Mouse (Mus musculus) kidney, postnatal 0 days (tissue): ENCODE results near the gene Pakap. TPM values are rescaled to one million over a fixed set of nuclear protein-coding genes. Genes with fewer than 3 reads are reported as not detected.

Experiments
- ATAC-seq: fragments of 200-750 bp; cut with Nextera tagmentation; replicated peaks from 2 replicates; pipeline ENCODE4 v1.8.0; 2017; ENCODE audit warnings: low read depth, moderate number of reproducible peaks, moderate TSS enrichment, moderate library complexity; ENCODE audit not compliant: low FRiP score
- DNase-seq: peaks from one replicate; pipeline ENCODE4 v3.0.0-alpha.2; 2016; ENCODE audit warnings: low spot score
- H3K27ac ChIP-seq: fragments of 300-500 bp; sonication (generic); 2 replicates; pipeline ENCODE4 v1.5.1; 2014; ENCODE audit warnings: mild to moderate bottlenecking
- H3K27me3 ChIP-seq: fragments of 300-500 bp; sonication (generic); 2 replicates; pipeline ENCODE4 v1.6.1; 2014; ENCODE audit warnings: low read length, mixed read lengths; ENCODE audit not compliant: insufficient read depth
- H3K36me3 ChIP-seq: fragments of 300-500 bp; sonication (generic); 2 replicates; pipeline ENCODE4 v1.6.1; 2014; ENCODE audit warnings: low read length, mixed read lengths; ENCODE audit not compliant: insufficient read depth
- H3K4me1 ChIP-seq: fragments of 300-500 bp; sonication (generic); replicated peaks from 2 replicates; pipeline ENCODE4 v1.6.1; 2014; ENCODE audit warnings: antibody characterized with exemption, low read length, mixed read lengths; ENCODE audit not compliant: insufficient read depth
- H3K4me2 ChIP-seq: fragments of 300-500 bp; sonication (generic); 2 replicates; pipeline ENCODE4 v1.6.1; 2014; ENCODE audit warnings: mild to moderate bottlenecking, low read length, moderate library complexity, mixed read lengths
- H3K4me3 ChIP-seq: fragments of 300-500 bp; sonication (generic); replicated peaks from 2 replicates; pipeline ENCODE4 v1.5.1; 2014; ENCODE audit warnings: low read depth, low read length
- H3K9ac ChIP-seq: fragments of 300-500 bp; sonication (generic); 2 replicates; pipeline ENCODE4 v1.6.1; 2014; ENCODE audit warnings: low read depth, low read length
- H3K9me3 ChIP-seq: fragments of 300-500 bp; sonication (generic); replicated peaks from 2 replicates; pipeline ENCODE4 v1.6.1; 2016; ENCODE audit warnings: low read length, inconsistent platforms, mixed read lengths
- CTCF ChIP-seq: IDR thresholded peaks from 2 replicates; pipeline ENCODE4 v1.5.1; 2016; ENCODE audit warnings: antibody characterized with exemption, low read depth, mild to moderate bottlenecking, moderate library complexity
- WGBS: fragments of 180-500 bp; shearing (Covaris S2); extraction: QIAGEN DNeasy Blood & Tissue Kit; methylation state at CpG from one replicate; pipeline ENCODE4 v1.1.7; 2014; 5-methylcytosine and 5-hydroxymethylcytosine counted together
- polyA plus RNA-seq: library from polyadenylated mRNA; unstranded; fragments of >200 nt; fragmentation: Nextera tagmentation; extraction: Ambion mirVana; gene quantifications from 2 replicates; pipeline ENCODE4 v1.2.1, GENCODE M21; 2015

Gene Pakap
- polyA plus RNA-seq, 1 experiment from 2014 or later: 11.5 TPM

DNA sequence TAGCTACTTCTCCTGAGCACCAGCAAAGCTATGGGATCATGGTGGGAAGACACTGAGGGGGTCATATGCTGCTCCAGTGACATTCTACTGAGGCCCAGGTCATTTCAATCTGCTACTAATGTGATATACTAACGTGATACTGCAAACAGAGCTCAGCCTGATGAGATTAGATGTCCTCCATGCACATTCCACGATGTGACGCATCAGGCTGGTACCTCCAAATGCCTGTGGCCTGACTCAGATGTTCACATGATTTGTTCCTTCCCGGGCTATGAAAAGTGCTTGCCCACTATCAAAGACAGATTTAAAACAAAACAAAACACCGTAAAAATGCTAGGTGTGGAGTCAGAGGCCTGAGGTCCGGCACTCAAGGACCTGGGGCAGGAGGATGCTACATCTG is 236.9 kb downstream of the Pakap start:
- TF ChIP-seq CTCF: no peak
- Histone ChIP-seq H3K4me1 (no peaks in the 10 kb centered on the region), H3K4me2 (no peak overlapping the region), H3K36me3 (no peaks in the 10 kb centered on the region), H3K27me3 (no peaks in the 10 kb centered on the region), H3K9ac (no peak overlapping the region), H3K4me3 (no peak overlapping the region), H3K9me3 (no peaks in the 10 kb centered on the region), H3K27ac (peak overlapping the region; percentile 22; the same call in 1 of the 2 replicates)
- 34% methylated on average over 6 of the region's 6 CpGs for WGBS
- ATAC-seq (no peak), DNase-seq (no peak)

DNA sequence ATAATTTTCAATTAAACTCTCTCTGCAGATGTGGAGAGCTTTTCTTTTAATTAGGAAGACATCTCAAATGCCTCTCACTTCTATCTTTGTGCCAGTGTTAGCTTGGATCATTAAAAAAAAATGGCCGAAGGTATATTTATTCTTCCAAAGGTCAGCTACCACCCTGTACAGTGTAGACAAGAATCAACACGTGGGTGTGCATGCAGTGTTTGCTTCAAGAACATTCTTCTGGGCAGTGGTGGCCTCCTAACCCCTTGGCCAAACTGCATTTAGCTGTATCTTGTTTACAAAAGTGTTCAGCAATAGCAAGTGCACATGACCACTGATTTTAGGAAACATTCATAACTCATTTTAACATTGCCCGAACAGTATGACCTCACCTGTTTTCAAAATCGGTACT is 241.5 kb downstream of the Pakap start:
- Histone ChIP-seq H3K4me2 (no peak overlapping the region), H3K36me3 (no peaks in the 10 kb centered on the region), H3K4me3 (no peak overlapping the region), H3K9me3 (no peaks in the 10 kb centered on the region), H3K9ac (no peak overlapping the region), H3K27ac (no peak overlapping the region), H3K4me1 (no peaks in the 10 kb centered on the region), H3K27me3 (no peaks in the 10 kb centered on the region)
- ATAC-seq: 0 out of 2 replicates have a peak, but pooled peaks have one; percentile 52
- 56% methylated on average over 4 of the region's 4 CpGs for WGBS
- DNase-seq: no peak
- TF ChIP-seq CTCF: no peak

DNA sequence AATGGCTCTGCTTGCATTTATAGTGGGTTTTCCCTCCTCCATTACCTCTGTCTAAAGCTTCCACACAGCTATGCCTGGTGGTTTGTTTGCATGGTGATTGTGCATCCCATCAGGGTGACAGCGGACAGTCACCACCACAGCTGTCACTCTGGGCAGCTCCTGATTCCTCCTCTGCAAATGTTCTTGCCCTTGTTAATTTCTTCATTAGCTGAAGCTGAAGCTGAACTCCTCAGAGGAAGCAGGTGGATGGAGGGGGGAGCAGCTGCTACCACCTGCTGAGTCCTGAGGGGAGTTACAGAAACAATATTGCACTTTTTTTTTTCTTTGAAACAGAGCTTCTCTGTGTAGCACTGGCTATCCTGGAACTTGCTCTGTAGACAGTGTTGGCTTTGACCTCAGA is 244.1 kb downstream of the Pakap start:
- 95% methylated on average over 1 of the region's 1 CpGs for WGBS
- H3K27me3 ChIP-seq: no peaks in the 10 kb centered on the region
- ATAC-seq: no peak
- DNase-seq: no peak
- no peak overlapping the region for H3K4me3 ChIP-seq
- H3K27ac ChIP-seq: 0 out of 2 replicates have a peak overlapping the region, but pooled peaks have one; percentile 64
- H3K9ac ChIP-seq: no peak overlapping the region
- no peak for TF ChIP-seq CTCF
- no peaks in the 10 kb centered on the region; the same call in 1 of the 2 replicates for H3K4me1 ChIP-seq
- no peak overlapping the region for H3K4me2 ChIP-seq
- no peaks in the 10 kb centered on the region for H3K36me3 ChIP-seq
- H3K9me3 ChIP-seq: no peaks in the 10 kb centered on the region

DNA sequence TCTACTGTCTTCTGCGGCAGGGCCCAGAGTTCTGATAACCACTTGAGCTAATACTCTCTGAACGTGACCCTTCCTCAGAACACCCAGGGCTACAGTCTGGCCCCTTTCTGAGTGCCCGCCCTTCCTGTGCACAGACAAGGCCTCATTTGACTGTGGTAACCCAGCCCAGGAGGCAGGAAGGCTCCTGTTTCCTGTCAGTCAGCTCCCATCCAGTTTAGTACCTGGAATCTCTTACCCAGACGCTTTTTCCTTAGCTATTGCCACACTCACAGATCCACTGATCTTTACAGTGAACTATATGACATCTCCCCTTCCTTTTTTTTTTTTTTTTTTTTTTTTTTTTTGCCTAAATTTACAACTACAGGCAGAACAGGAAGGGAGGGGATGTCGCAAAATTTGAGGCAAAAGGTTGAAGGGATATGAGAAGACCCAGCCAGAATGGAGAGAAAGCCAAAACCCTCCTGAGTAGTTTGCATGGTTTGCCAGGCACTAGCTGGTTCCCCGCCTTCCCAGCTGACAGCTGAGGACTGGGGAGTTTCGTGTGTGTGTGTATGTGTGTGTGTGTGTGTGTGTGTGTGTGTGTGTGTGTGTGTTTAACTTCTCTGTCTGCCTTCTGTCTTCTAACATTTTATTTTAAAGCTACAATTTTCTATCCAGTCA is 245.1 kb downstream of the Pakap start:
- no peak overlapping the region for H3K4me2 ChIP-seq
- ATAC-seq (no peak), DNase-seq (peak; percentile 50)
- WGBS: 27% methylated on average over 7 of the region's 7 CpGs
- H3K27me3 ChIP-seq: no peaks in the 10 kb centered on the region
- H3K36me3 ChIP-seq: no peaks in the 10 kb centered on the region
- no peak overlapping the region for H3K9ac ChIP-seq
- H3K4me1 ChIP-seq: no peaks in the 10 kb centered on the region; the same call in 1 of the 2 replicates
- peak overlapping the region; percentile 64 for H3K27ac ChIP-seq
- no peak for TF ChIP-seq CTCF
- no peaks in the 10 kb centered on the region for H3K9me3 ChIP-seq
- H3K4me3 ChIP-seq: no peak overlapping the region

DNA sequence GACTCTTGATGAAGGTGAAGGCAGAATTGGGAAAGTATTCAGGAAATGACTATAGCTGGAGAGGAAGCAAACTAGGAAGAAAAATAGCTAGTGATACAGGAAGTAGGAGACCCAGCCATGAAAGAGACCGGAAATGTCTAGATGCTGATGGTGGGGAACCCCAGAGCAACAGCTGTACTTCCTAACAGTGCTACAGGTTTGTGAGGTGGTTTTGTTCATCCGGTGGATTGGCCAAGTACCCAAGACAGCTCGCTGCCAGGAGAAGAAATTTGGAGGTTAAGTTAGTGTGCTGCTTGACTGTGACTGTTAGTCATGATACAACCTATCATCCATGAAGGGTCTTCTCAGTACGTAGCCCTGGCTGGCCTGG is 245.6 kb downstream of the Pakap start:
- no peak for ATAC-seq
- H3K4me3 ChIP-seq: no peak overlapping the region
- DNase-seq: no peak
- H3K27ac ChIP-seq: peak overlapping the region; percentile 64
- H3K36me3 ChIP-seq: no peaks in the 10 kb centered on the region
- no peak overlapping the region for H3K9ac ChIP-seq
- 78% methylated on average over 4 of the region's 4 CpGs for WGBS
- H3K9me3 ChIP-seq: no peaks in the 10 kb centered on the region
- TF ChIP-seq CTCF: no peak
- H3K27me3 ChIP-seq: no peaks in the 10 kb centered on the region
- H3K4me1 ChIP-seq: no peaks in the 10 kb centered on the region; the same call in 1 of the 2 replicates
- H3K4me2 ChIP-seq: no peak overlapping the region

DNA sequence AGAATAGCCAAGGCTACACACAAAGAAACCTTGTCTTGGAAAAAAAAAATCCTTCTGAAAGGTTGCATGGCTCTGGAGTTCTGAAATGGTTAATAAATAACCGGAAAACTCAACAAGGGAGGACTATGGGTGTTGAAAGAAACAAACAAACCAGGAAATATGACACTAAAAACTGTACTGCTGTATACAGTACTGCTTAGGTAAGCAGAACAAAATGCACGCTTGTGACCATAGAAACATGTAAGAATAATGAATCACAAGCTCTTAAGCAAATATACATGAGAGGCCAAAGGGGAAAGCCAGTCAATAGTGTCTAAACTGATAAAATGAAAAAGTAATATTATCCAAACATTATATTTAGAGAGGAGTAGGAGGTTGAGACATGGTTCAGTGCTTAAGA is 247.4 kb downstream of the Pakap start:
- H3K36me3 ChIP-seq: no peaks in the 10 kb centered on the region
- no peaks in the 10 kb centered on the region for H3K27me3 ChIP-seq
- no peak for DNase-seq
- TF ChIP-seq CTCF: no peak
- H3K4me2 ChIP-seq: no peak overlapping the region
- H3K9me3 ChIP-seq: no peaks in the 10 kb centered on the region
- H3K27ac ChIP-seq: no peak overlapping the region
- no peak overlapping the region for H3K9ac ChIP-seq
- no peaks in the 10 kb centered on the region; the same call in 1 of the 2 replicates for H3K4me1 ChIP-seq
- 41% methylated on average over 2 of the region's 2 CpGs for WGBS
- H3K4me3 ChIP-seq: no peak overlapping the region
- no peak for ATAC-seq

DNA sequence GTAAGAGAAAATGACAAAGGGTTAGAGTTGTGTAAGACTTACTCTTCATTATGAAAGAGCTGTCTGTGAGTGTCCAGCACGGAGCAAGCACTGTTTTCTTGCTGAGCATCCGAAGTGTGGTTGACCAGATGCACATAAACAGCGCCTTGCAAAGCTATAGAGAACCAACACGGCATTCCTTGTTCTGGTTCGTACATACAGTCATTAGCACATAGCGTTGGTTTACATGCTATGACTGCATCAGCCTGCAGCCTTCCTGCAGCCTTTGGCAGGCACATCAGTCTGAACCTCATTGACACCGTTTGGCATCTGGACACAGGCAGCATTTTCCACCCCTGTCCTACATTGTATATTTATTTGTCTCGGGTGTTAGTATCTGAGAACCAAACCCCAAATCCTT is 248.2 kb downstream of the Pakap start:
- Histone ChIP-seq H3K27me3 (no peaks in the 10 kb centered on the region), H3K9me3 (no peaks in the 10 kb centered on the region), H3K4me1 (no peaks in the 10 kb centered on the region; the same call in 1 of the 2 replicates), H3K36me3 (no peaks in the 10 kb centered on the region), H3K9ac (no peak overlapping the region), H3K4me3 (no peak overlapping the region), H3K4me2 (no peak overlapping the region), H3K27ac (no peak overlapping the region)
- WGBS: 91% methylated on average over 8 of the region's 8 CpGs
- DNase-seq: no peak
- ATAC-seq: no peak
- TF ChIP-seq CTCF: no peak
